Mouse (Mus musculus) bone marrow macrophage, adult 2 months (primary cell): ENCODE results near the gene Tacc2.
A peak's percentile ranks its signal among the peaks of the same experiment; 100 is the strongest.

Experiments used
- CTCF ChIP-seq: IDR thresholded peaks from 2 replicates; pipeline ENCODE4 v1.5.1; 2012; ENCODE audit warnings: low read depth, mild to moderate bottlenecking, low read length, moderate library complexity
- POLR2A ChIP-seq: IDR thresholded peaks from 2 replicates; pipeline ENCODE4 v1.6.1; 2012; ENCODE audit warnings: mild to moderate bottlenecking, low read depth, low read length, borderline replicate concordance

DNA sequence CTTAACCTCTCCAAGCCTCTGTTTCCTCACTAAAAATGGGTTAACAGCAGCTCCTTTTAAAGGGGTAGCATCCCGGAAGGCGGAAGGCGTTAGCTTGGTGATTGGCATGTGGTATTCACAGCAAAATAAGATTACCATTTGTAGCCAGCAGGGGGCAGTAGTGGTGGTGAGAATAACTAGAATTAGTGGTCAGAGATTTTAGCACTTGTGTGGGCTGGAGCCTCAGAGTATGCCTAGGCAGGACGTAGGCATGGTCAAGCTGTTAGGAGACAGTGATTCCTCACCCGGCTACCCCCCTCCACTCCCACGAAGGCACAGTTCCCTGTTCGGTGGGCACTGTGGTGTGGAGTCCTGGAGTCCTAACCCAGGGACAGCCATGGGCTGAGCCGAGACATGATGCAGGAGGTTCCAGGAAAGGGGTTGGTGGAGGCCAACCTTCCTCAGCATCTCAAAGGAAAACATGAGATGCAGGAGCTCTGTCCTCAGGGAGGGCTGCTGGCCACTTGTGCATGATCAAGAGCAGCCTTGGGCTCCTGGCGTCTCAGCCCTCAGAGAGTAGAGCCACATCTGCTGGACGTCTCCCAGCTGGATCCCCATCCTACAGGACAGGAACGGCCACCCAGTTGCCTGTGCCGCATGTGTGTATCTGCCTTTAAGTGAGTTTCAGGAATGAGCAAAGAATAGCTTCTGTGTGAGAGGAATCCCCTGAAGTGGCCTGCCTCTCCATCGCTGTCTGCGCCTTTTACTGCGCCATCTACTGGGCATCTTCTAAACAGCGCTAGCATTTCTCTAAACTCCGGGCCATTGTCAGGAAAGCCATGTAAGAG lies 185.0 kb downstream of the Tacc2 start:
- peak; percentile 66 for TF ChIP-seq CTCF
- TF ChIP-seq POLR2A, result no peak
